Mouse (Mus musculus): ENCODE measurements around the gene Mreg. TPM values are rescaled to one million over a fixed set of nuclear protein-coding genes. Genes with fewer than 3 reads are reported as not detected.

Mreg gene
- polyA plus RNA-seq, 3 experiments from 2014 or later = 0.47 TPM; not detected in 2

- no peak for ATAC-seq
These were observed 88.4 kb downstream of the Mreg start for GRCm38 (mm10) chr1:72123434-72124297.

GRCm38 (mm10) chr1:72121608-72122185 is 90.4 kb downstream of the Mreg start:
- ATAC-seq = no peak

GRCm38 (mm10) chr1:72119981-72120380 is 92.1 kb downstream of the Mreg start:
- no peak for ATAC-seq

- ATAC-seq = no peak
These were observed 97.9 kb downstream of the Mreg start for GRCm38 (mm10) chr1:72114206-72114605.

Other genes with a start within 250 kb of the Mreg start
- 1 to 10 TPM; 3.4 to 4.2 (median 4.1) TPM for gene Pecr, start 72.0 kb upstream of the Mreg start, polyA plus RNA-seq (2017; shearing (Covaris generic))
- gene Tmem169, start 72.1 kb upstream of the Mreg start, polyA plus RNA-seq (2017; shearing (Covaris generic)) = not detected
- 10 to 100 TPM; 23.7 to 29.9 (median 26.1) TPM for gene Xrcc5, start 95.1 kb upstream of the Mreg start, polyA plus RNA-seq (2017; shearing (Covaris generic))